Mouse (Mus musculus): ENCODE results near the gene Tcstv3.
"Not testable (repeated sequence)": the region's sequence is repeated elsewhere in the genome, so short reads cannot be mapped to it uniquely, and the experiment has no call there.

Tcstv3 gene

GRCm38 (mm10) chr13:120316578-120316977 is at the start of gene Tcstv3:
Gene Tcstv3 (plus strand): TSS chr13:120316878.
- in situ Hi-C loops (cut with MboI, MseI): loop anchor here (5.0 kb wide), 1 partner anchor 34 kb away; no protein-coding TSS in a partner anchor

DNA sequence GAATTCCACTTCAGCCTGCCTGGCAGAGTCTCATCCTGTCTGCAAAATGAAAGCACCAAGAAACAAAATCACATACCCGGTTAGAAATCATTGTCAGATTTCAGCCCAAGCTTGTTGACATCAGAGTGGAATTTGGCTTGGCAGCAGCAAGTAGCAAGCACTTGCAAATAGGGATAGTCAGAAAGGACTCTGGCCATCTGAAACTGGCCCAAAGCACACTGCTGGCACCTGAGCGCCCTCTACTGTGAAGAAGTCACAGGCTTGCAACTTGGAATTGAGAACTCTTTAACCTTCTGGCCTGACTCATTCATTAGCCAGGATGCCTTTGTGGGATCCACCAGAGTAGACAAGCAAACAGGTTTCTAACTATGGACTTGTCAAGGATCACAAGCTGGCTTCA is 38.8 kb upstream of the Tcstv3 start:
- in situ Hi-C loops (cut with MboI, MseI): not testable (repeated sequence)

DNA sequence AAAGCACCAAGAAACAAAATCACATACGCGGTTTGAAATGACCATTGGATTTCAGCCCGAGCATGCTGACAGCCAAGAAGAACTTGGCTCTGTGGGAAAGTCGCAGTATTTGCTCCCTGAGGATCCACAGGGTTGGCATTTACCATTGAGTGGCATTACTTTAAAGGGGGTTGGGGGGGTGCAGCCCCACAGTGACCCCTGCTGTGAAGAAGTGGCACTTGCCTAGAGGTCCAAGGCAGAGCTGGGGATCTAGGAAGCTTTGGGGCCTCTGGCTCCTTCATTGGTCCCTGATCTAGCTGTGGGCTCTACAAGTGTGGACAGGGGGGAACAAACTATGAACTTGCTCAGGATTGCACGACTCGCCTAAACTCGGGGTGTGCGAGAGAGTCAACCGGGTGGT is 37.9 kb upstream of the Tcstv3 start:
- in situ Hi-C loops (cut with MboI, MseI): no loop called here

- in situ Hi-C loops (cut with MboI, MseI): no loop called here
Observed at GRCm38 (mm10) chr13:120299324-120299894, 17.3 kb upstream of the Tcstv3 start.

- in situ Hi-C loops (cut with MboI, MseI): no loop called here
Observed at GRCm38 (mm10) chr13:120299991-120300442, 16.7 kb upstream of the Tcstv3 start, which contains the start of gene BC147527. Gene BC147527 (plus strand): TSS chr13:120300392.

GRCm38 (mm10) chr13:120300853-120301252 is 15.8 kb upstream of the Tcstv3 start:
- in situ Hi-C loops (cut with MboI, MseI): no loop called here

GRCm38 (mm10) chr13:120310749-120311148 is 5.9 kb upstream of the Tcstv3 start:
- in situ Hi-C loops (cut with MboI, MseI): no loop called here

DNA sequence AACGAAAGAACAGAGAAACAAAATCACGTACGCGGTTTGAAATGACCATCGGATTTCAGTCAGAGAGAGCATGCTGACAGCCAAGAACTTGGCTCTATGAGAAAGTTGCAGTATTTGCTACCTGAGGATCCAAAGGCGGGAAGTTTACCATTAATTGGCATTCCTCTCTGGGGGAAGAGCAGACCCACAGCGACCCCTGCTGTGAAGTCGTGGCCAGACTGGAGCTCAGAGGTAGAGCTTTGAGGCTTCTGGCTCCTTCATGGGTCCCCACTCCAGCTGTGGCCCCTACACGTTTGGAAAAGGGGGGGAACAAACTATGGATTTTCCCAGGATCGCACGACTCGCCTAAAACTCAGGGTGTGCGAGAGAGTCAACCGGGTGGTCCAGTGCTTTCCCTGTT is 3.1 kb upstream of the Tcstv3 start:
- in situ Hi-C loops (cut with MboI, MseI): no loop called here

- in situ Hi-C loops (cut with MboI, MseI): no loop called here
Observed at GRCm38 (mm10) chr13:120320183-120320582, 3.5 kb downstream of the Tcstv3 start.

DNA sequence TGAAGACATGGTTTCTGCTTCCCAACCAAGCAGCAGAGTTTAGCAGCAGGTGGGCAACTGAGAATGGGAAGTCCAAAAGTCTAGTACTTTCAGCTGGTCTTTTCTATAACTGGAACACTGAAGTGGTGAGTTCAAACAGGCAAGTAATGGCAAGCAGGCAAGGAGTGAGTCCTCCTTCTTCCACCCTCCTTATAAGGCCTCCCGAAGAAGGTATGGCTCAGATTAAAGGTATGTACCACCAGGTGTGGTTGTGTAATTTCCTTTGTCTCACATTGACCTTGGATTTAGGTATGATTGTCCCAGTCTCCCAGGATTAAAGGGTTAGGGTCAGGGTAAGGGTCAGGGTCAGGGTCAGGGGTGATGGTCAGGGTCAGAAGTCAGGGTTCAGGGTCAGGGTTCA is 4.0 kb downstream of the Tcstv3 start:
- in situ Hi-C loops (cut with MboI, MseI): no loop called here

Data from T-helper 1 cell (primary cell).